Mouse (Mus musculus) hindbrain, embryonic 15.5 days (tissue): ENCODE results near the gene Dnajc9. TPM values are rescaled to one million over a fixed set of nuclear protein-coding genes. Genes with fewer than 3 reads are reported as not detected.
A peak's percentile ranks its signal among the peaks of the same experiment; 100 is the strongest.

ENCODE experiments used
- ATAC-seq: fragments of 200-750 bp; cut with Nextera tagmentation; 2 replicates; pipeline ENCODE4 v1.8.0; 2017; ENCODE audit warnings: low read depth, moderate number of reproducible peaks, moderate TSS enrichment; ENCODE audit not compliant: low FRiP score
- H3K27ac ChIP-seq: fragments of 300-500 bp; sonication (generic); replicated peaks from 2 replicates; pipeline ENCODE4 v1.5.1; 2015; ENCODE audit warnings: mild to moderate bottlenecking, inconsistent platforms
- H3K27me3 ChIP-seq: fragments of 300-500 bp; sonication (generic); 2 replicates; pipeline ENCODE4 v1.6.1; 2015; ENCODE audit warnings: control low read depth, inconsistent platforms
- H3K36me3 ChIP-seq: fragments of 300-500 bp; sonication (generic); 2 replicates; pipeline ENCODE4 v1.6.1; 2015; ENCODE audit warnings: control low read depth, inconsistent platforms
- H3K4me1 ChIP-seq: fragments of 300-500 bp; sonication (generic); replicated peaks from 2 replicates; pipeline ENCODE4 v1.6.1; 2015; ENCODE audit warnings: control low read depth, inconsistent platforms
- H3K4me2 ChIP-seq: fragments of 300-500 bp; sonication (generic); 2 replicates; pipeline ENCODE4 v1.6.1; 2015; ENCODE audit warnings: moderate library complexity, mild to moderate bottlenecking, inconsistent platforms
- H3K4me3 ChIP-seq: fragments of 300-500 bp; sonication (generic); 2 replicates; pipeline ENCODE4 v1.5.1; 2015; ENCODE audit warnings: mild to moderate bottlenecking, inconsistent platforms
- H3K9ac ChIP-seq: fragments of 300-500 bp; sonication (generic); 2 replicates; pipeline ENCODE4 v1.6.1; 2015; ENCODE audit warnings: inconsistent platforms
- H3K9me3 ChIP-seq: fragments of 300-500 bp; sonication (generic); 2 replicates; pipeline ENCODE4 v1.6.1; 2016; ENCODE audit warnings: control low read depth, inconsistent platforms
- WGBS: fragments of 180-500 bp; shearing (Covaris S2); methylation state at CpG from one replicate; pipeline ENCODE4 v1.1.7; 2015; 5-methylcytosine and 5-hydroxymethylcytosine counted together
- polyA plus RNA-seq: library from polyadenylated mRNA; unstranded; fragments of >200 nt; fragmentation: Nextera tagmentation; extraction: Ambion mirVana; gene quantifications from 2 replicates; pipeline ENCODE4 v1.2.1, GENCODE M21; 2015

The Dnajc9 gene
- 125 and 131 TPM in 2 replicates for polyA plus RNA-seq

GRCm38 (mm10) chr14:20388441-20389129, at the start of gene Dnajc9:
Gene Dnajc9, minus strand, starts transcription at chr14:20388910.
- Histone ChIP-seq H3K9me3 (no peaks in the 10 kb centered on the region), H3K27me3 (no peaks in the 10 kb centered on the region), H3K4me3 (peak within 1 kb of the TSS; percentile 93), H3K36me3 (peaks cover 30% of the 10 kb centered on the region), H3K27ac (peak within 1 kb of the TSS; percentile 85), H3K9ac (peak within 1 kb of the TSS; percentile 66), H3K4me2 (peak within 1 kb of the TSS; percentile 85), H3K4me1 (peaks cover 47% of the 10 kb centered on the region)
- WGBS = under 1% methylated on average over 58 of the region's 59 CpGs
- ATAC-seq = peak; percentile 74

- Histone ChIP-seq H3K9me3 (no peaks in the 10 kb centered on the region), H3K27me3 (no peaks in the 10 kb centered on the region), H3K4me3 (no peak overlapping the region), H3K4me1 (no peaks in the 10 kb centered on the region), H3K27ac (no peak overlapping the region), H3K36me3 (no peaks in the 10 kb centered on the region), H3K4me2 (no peak overlapping the region), H3K9ac (no peak overlapping the region)
- ATAC-seq = no peak
- 77% methylated on average over 6 of the region's 6 CpGs for WGBS
These were observed 48.3 kb upstream of the Dnajc9 start for GRCm38 (mm10) chr14:20436976-20437375.

- H3K4me3 ChIP-seq = no peak overlapping the region
- H3K4me1 ChIP-seq = no peaks in the 10 kb centered on the region
- H3K27ac ChIP-seq = no peak overlapping the region
- ATAC-seq = no peak
- no peak overlapping the region for H3K4me2 ChIP-seq
- H3K9ac ChIP-seq = no peak overlapping the region
- no peaks in the 10 kb centered on the region for H3K9me3 ChIP-seq
- 84% methylated on average over 4 of the region's 4 CpGs for WGBS
- no peaks in the 10 kb centered on the region for H3K36me3 ChIP-seq
- H3K27me3 ChIP-seq = no peaks in the 10 kb centered on the region
These were observed 43.7 kb upstream of the Dnajc9 start for GRCm38 (mm10) chr14:20432420-20432819.

- H3K4me3 ChIP-seq = no peak overlapping the region
- no peak for ATAC-seq
- no peak overlapping the region for H3K4me2 ChIP-seq
- no peaks in the 10 kb centered on the region for H3K9me3 ChIP-seq
- H3K27ac ChIP-seq = no peak overlapping the region
- 82% methylated on average over 6 of the region's 6 CpGs for WGBS
- no peaks in the 10 kb centered on the region for H3K36me3 ChIP-seq
- H3K9ac ChIP-seq = no peak overlapping the region
- no peaks in the 10 kb centered on the region for H3K27me3 ChIP-seq
- H3K4me1 ChIP-seq = no peaks in the 10 kb centered on the region
These were observed 43.0 kb upstream of the Dnajc9 start for GRCm38 (mm10) chr14:20431726-20432125.

GRCm38 (mm10) chr14:20429833-20430232, 41.1 kb upstream of the Dnajc9 start:
- H3K9ac ChIP-seq = no peak overlapping the region
- no peak for ATAC-seq
- no peaks in the 10 kb centered on the region for H3K4me1 ChIP-seq
- H3K4me2 ChIP-seq = no peak overlapping the region
- H3K4me3 ChIP-seq = no peak overlapping the region
- H3K36me3 ChIP-seq = no peaks in the 10 kb centered on the region
- H3K9me3 ChIP-seq = no peaks in the 10 kb centered on the region
- H3K27me3 ChIP-seq = no peaks in the 10 kb centered on the region
- WGBS = 64% methylated on average over 1 of the region's 1 CpGs
- no peak overlapping the region for H3K27ac ChIP-seq

- H3K9ac ChIP-seq = no peak overlapping the region
- no peaks in the 10 kb centered on the region for H3K36me3 ChIP-seq
- H3K4me3 ChIP-seq = no peak overlapping the region
- no peaks in the 10 kb centered on the region for H3K4me1 ChIP-seq
- H3K4me2 ChIP-seq = no peak overlapping the region
- no peaks in the 10 kb centered on the region for H3K9me3 ChIP-seq
- ATAC-seq = no peak
- H3K27ac ChIP-seq = no peak overlapping the region
- no peaks in the 10 kb centered on the region for H3K27me3 ChIP-seq
- WGBS = 37% methylated on average over 1 of the region's 1 CpGs
These were observed 39.9 kb upstream of the Dnajc9 start for GRCm38 (mm10) chr14:20428593-20428992.

- Histone ChIP-seq H3K9me3 (no peaks in the 10 kb centered on the region), H3K27me3 (no peaks in the 10 kb centered on the region), H3K9ac (no peak overlapping the region), H3K36me3 (no peaks in the 10 kb centered on the region), H3K27ac (no peak overlapping the region), H3K4me2 (no peak overlapping the region), H3K4me1 (no peaks in the 10 kb centered on the region), H3K4me3 (no peak overlapping the region)
- no peak for ATAC-seq
- 90% methylated on average over 6 of the region's 6 CpGs for WGBS
These were observed 34.3 kb upstream of the Dnajc9 start for GRCm38 (mm10) chr14:20423046-20423445.

- Histone ChIP-seq H3K9ac (no peak overlapping the region), H3K4me3 (no peak overlapping the region), H3K27me3 (no peaks in the 10 kb centered on the region), H3K9me3 (no peaks in the 10 kb centered on the region), H3K4me2 (no peak overlapping the region), H3K4me1 (no peaks in the 10 kb centered on the region), H3K27ac (no peak overlapping the region), H3K36me3 (no peaks in the 10 kb centered on the region)
- 73% methylated on average over 7 of the region's 7 CpGs for WGBS
- ATAC-seq = no peak
These were observed 33.5 kb upstream of the Dnajc9 start for GRCm38 (mm10) chr14:20422257-20422656.

GRCm38 (mm10) chr14:20400071-20400470, 11.4 kb upstream of the Dnajc9 start:
- no peaks in the 10 kb centered on the region for H3K36me3 ChIP-seq
- ATAC-seq = no peak
- no peak overlapping the region for H3K4me3 ChIP-seq

GRCm38 (mm10) chr14:20398864-20399263, 10.2 kb upstream of the Dnajc9 start:
- ATAC-seq = no peak
- H3K9me3 ChIP-seq = no peaks in the 10 kb centered on the region
- H3K4me2 ChIP-seq = no peak overlapping the region
- 45% methylated on average over 4 of the region's 4 CpGs for WGBS
- no peaks in the 10 kb centered on the region for H3K36me3 ChIP-seq
- H3K9ac ChIP-seq = no peak overlapping the region
- peaks cover 6% of the 10 kb centered on the region; the same call in 1 of the 2 replicates for H3K4me1 ChIP-seq
- H3K27ac ChIP-seq = no peak overlapping the region
- H3K27me3 ChIP-seq = no peaks in the 10 kb centered on the region
- no peak overlapping the region for H3K4me3 ChIP-seq

More at GRCm38 (mm10) chr14:20400071-20400470, 11.4 kb upstream of the Dnajc9 start:
- Histone ChIP-seq H3K9ac (no peak overlapping the region), H3K9me3 (no peaks in the 10 kb centered on the region), H3K4me2 (no peak overlapping the region), H3K27ac (no peak overlapping the region), H3K27me3 (no peaks in the 10 kb centered on the region), H3K4me1 (no peaks in the 10 kb centered on the region)
- WGBS = 46% methylated on average over 1 of the region's 1 CpGs

GRCm38 (mm10) chr14:20397220-20397619, 8.5 kb upstream of the Dnajc9 start:
- Histone ChIP-seq H3K27ac (no peak overlapping the region), H3K36me3 (no peaks in the 10 kb centered on the region), H3K4me3 (no peak overlapping the region), H3K4me2 (no peak overlapping the region), H3K4me1 (peaks cover 15% of the 10 kb centered on the region; the same call in 1 of the 2 replicates), H3K9me3 (no peaks in the 10 kb centered on the region), H3K9ac (no peak overlapping the region), H3K27me3 (no peaks in the 10 kb centered on the region)
- WGBS = 86% methylated on average over 9 of the region's 9 CpGs
- ATAC-seq = no peak

GRCm38 (mm10) chr14:20393205-20393913, 4.6 kb upstream of the Dnajc9 start, which contains the start of gene Mrps16:
Gene Mrps16, minus strand, starts transcription at chr14:20393634.
- H3K27ac ChIP-seq = peak within 1 kb of the TSS; percentile 90
- under 1% methylated on average over 68 of the region's 68 CpGs for WGBS
- peaks cover 13% of the 10 kb centered on the region; the same call in 1 of the 2 replicates for H3K36me3 ChIP-seq
- peak; percentile 97 for ATAC-seq
- no peaks in the 10 kb centered on the region for H3K27me3 ChIP-seq
- H3K9ac ChIP-seq = peak within 1 kb of the TSS; percentile 82
- H3K4me3 ChIP-seq = peak within 1 kb of the TSS; percentile 56
- H3K4me2 ChIP-seq = peak within 1 kb of the TSS; percentile 61
- no peaks in the 10 kb centered on the region for H3K9me3 ChIP-seq
- peaks cover 26% of the 10 kb centered on the region for H3K4me1 ChIP-seq
